In genomic region chr5:123947041-123947761, GRCm38 (mm10) we compare ENCODE assay signal across 7 mouse cellular contexts. TPM values are rescaled to one million over a fixed set of nuclear protein-coding genes. Genes with fewer than 3 reads are reported as not detected.
A peak's percentile ranks its signal among the peaks of the same experiment; 100 is the strongest.
DNase-seq lines count a peak whose midpoint lies in the region; ATAC-seq and TF ChIP-seq lines count a peak whose summit lies in the region.

No protein-coding gene starts in this region.

- H3K4me2 ChIP-seq in kidney, postnatal 0 days (ENCODE audit: low read length): no peak overlapping the region
- no peak overlapping the region for H3K4me2 ChIP-seq in kidney, embryonic 16.5 days (replicated peaks; ENCODE audit: low read depth, low read length)
- H3K4me2 ChIP-seq in intestine, embryonic 16.5 days (ENCODE audit: low read depth, low read length): no peak overlapping the region

- ATAC-seq in kidney, postnatal 0 days (replicated peaks; ENCODE audit: low FRiP score, low read depth): no peak
- no peak for ATAC-seq in kidney, embryonic 16.5 days (ENCODE audit: low FRiP score, low TSS enrichment)
- ATAC-seq in CD4-positive, CD25-positive, alpha-beta regulatory T cell, adult 4 months: peak; percentile 41
- ATAC-seq in intestine, embryonic 16.5 days: 0 out of 2 replicates have a peak, but pooled peaks have one; percentile 13

- DNase-seq in kidney, postnatal 0 days (ENCODE audit: low spot score): peak; percentile 86
- DNase-seq in R1 (ENCODE audit: low read depth, low spot score): peak; percentile 20
- DNase-seq in splenic B cell, adult 2 months (ENCODE audit: low read depth, low spot score): peak; percentile 86
- no peak for DNase-seq in left cerebral cortex, postnatal 36 days (ENCODE audit: low spot score in 2 of 2)

- no peaks in the 10 kb centered on the region for H3K4me1 ChIP-seq in kidney, postnatal 0 days (replicated peaks; ENCODE audit: insufficient read depth, low read length)
- H3K4me1 ChIP-seq in kidney, embryonic 16.5 days (ENCODE audit: insufficient read depth, low read length): no peaks in the 10 kb centered on the region
- 0 out of 2 replicates have a peak, but pooled peaks cover 2% of the 10 kb centered on the region for H3K4me1 ChIP-seq in intestine, embryonic 16.5 days (ENCODE audit: control insufficient read depth, insufficient read depth, low read length)

- TF ChIP-seq CTCF in kidney, postnatal 0 days (IDR thresholded peaks at IDR 0.05; ENCODE audit: low read depth): peak; percentile 94

- H3K9me3 ChIP-seq in kidney, postnatal 0 days (replicated peaks; ENCODE audit: low read length): no peaks in the 10 kb centered on the region
- H3K9me3 ChIP-seq in kidney, embryonic 16.5 days (ENCODE audit: low read length): no peaks in the 10 kb centered on the region
- H3K9me3 ChIP-seq in intestine, embryonic 16.5 days (ENCODE audit: control insufficient read depth, low read length): no peaks in the 10 kb centered on the region

- H3K27me3 ChIP-seq in kidney, postnatal 0 days (ENCODE audit: insufficient read depth, low read length): no peaks in the 10 kb centered on the region
- no peaks in the 10 kb centered on the region for H3K27me3 ChIP-seq in kidney, embryonic 16.5 days (ENCODE audit: insufficient read depth, low read length)
- no peaks in the 10 kb centered on the region for H3K27me3 ChIP-seq in intestine, embryonic 16.5 days (replicated peaks; ENCODE audit: control insufficient read depth, insufficient read depth, low read length)
- no peaks in the 10 kb centered on the region for H3K27me3 ChIP-seq in splenic B cell, adult 2 months (ENCODE audit: control insufficient read depth, insufficient read depth, low read length, poor library complexity, severe bottlenecking)

- 48% methylated on average over 7 of the region's 7 CpGs for WGBS in kidney, postnatal 0 days
- WGBS in kidney, embryonic 16.5 days: 51% methylated on average over 7 of the region's 7 CpGs
- WGBS in intestine, embryonic 16.5 days: 50% methylated on average over 7 of the region's 7 CpGs

- H3K27ac ChIP-seq in kidney, postnatal 0 days: no peak overlapping the region
- H3K27ac ChIP-seq in kidney, embryonic 16.5 days (ENCODE audit: low read length): no peak overlapping the region
- no peak overlapping the region for H3K27ac ChIP-seq in intestine, embryonic 16.5 days (ENCODE audit: low read length)

- intact Hi-C loops in left cerebral cortex, postnatal 36 days (cut with DNase I): loop anchor here (1.0 to 2.0 kb wide), 2 partner anchors 46 to 138 kb away; no protein-coding TSS in a partner anchor

- H3K4me3 ChIP-seq in kidney, postnatal 0 days (replicated peaks; ENCODE audit: low read depth, low read length): no peak overlapping the region
- H3K4me3 ChIP-seq in kidney, embryonic 16.5 days (ENCODE audit: low read length): no peak overlapping the region
- no peak overlapping the region for H3K4me3 ChIP-seq in intestine, embryonic 16.5 days (ENCODE audit: low read length)

- no peak overlapping the region for H3K9ac ChIP-seq in kidney, postnatal 0 days (ENCODE audit: low read depth, low read length)
- H3K9ac ChIP-seq in kidney, embryonic 16.5 days (replicated peaks; ENCODE audit: low read length): no peak overlapping the region
- no peak overlapping the region for H3K9ac ChIP-seq in intestine, embryonic 16.5 days (ENCODE audit: low read depth, low read length)

- H3K36me3 ChIP-seq in kidney, postnatal 0 days (ENCODE audit: insufficient read depth, low read length): no peaks in the 10 kb centered on the region
- no peaks in the 10 kb centered on the region for H3K36me3 ChIP-seq in kidney, embryonic 16.5 days (ENCODE audit: insufficient read depth, low read length)
- H3K36me3 ChIP-seq in intestine, embryonic 16.5 days (ENCODE audit: control insufficient read depth, insufficient read depth, low read length): no peaks in the 10 kb centered on the region
- no peaks in the 10 kb centered on the region; the same call in 1 of the 2 replicates for H3K36me3 ChIP-seq in splenic B cell, adult 2 months (ENCODE audit: control insufficient read depth, insufficient read depth, low read length, poor library complexity, severe bottlenecking)

RNA-seq across cellular contexts. Expression of gene Ccdc62, which starts 16.7 kb away (rescaled TPM):
- polyA plus RNA-seq in kidney, postnatal 0 days (2015; fragmentation: Nextera tagmentation; extraction: Ambion mirVana): 6.4 and 7.1 TPM in 2 replicates
- polyA plus RNA-seq in kidney, embryonic 16.5 days (2015; fragmentation: Nextera tagmentation; extraction: Ambion mirVana): 6.3 and 6.8 TPM in 2 replicates
- polyA plus RNA-seq in CD4-positive, CD25-positive, alpha-beta regulatory T cell, adult 4 months (2017; shearing (Covaris generic)): 10 to 100 TPM in 1 of 2 experiments, 1 to 10 TPM in 1; 9.6 to 16.0 TPM
- 5.1 and 5.2 TPM in 2 replicates for polyA plus RNA-seq in intestine, embryonic 16.5 days (2015; fragmentation: Nextera tagmentation; extraction: Ambion mirVana)
- total RNA-seq in left cerebral cortex, postnatal 36 days (2021): 1 to 10 TPM; 2.0 to 4.2 TPM

RNA-seq across cellular contexts. Expression of gene Gm43518, which starts 20.0 kb away (rescaled TPM):
- polyA plus RNA-seq in kidney, postnatal 0 days (2015; fragmentation: Nextera tagmentation; extraction: Ambion mirVana): 1.0 and 1.6 TPM in 2 replicates
- 3.3 and 4.0 TPM in 2 replicates for polyA plus RNA-seq in kidney, embryonic 16.5 days (2015; fragmentation: Nextera tagmentation; extraction: Ambion mirVana)
- 1 to 10 TPM; 2.7 to 8.0 TPM for polyA plus RNA-seq in CD4-positive, CD25-positive, alpha-beta regulatory T cell, adult 4 months (2017; shearing (Covaris generic))
- polyA plus RNA-seq in intestine, embryonic 16.5 days (2015; fragmentation: Nextera tagmentation; extraction: Ambion mirVana): 1.2 and 2.8 TPM in 2 replicates
- 1 to 10 TPM in 1 of 2 experiments, under 1 TPM in 1; 0.76 to 1.7 TPM for total RNA-seq in left cerebral cortex, postnatal 36 days (2021)

RNA-seq across cellular contexts. Expression of gene Hip1r, which starts 26.2 kb away (rescaled TPM):
- polyA plus RNA-seq in kidney, postnatal 0 days (2015; fragmentation: Nextera tagmentation; extraction: Ambion mirVana): 24.8 and 28.4 TPM in 2 replicates
- polyA plus RNA-seq in kidney, embryonic 16.5 days (2015; fragmentation: Nextera tagmentation; extraction: Ambion mirVana): 23.1 and 25.6 TPM in 2 replicates
- polyA plus RNA-seq in CD4-positive, CD25-positive, alpha-beta regulatory T cell, adult 4 months (2017; shearing (Covaris generic)): 10 to 100 TPM; 11.0 to 12.1 TPM
- polyA plus RNA-seq in intestine, embryonic 16.5 days (2015; fragmentation: Nextera tagmentation; extraction: Ambion mirVana): 33.8 and 34.8 TPM in 2 replicates
- 10 to 100 TPM; 70.3 to 77.3 TPM for total RNA-seq in left cerebral cortex, postnatal 36 days (2021)

RNA-seq across cellular contexts. Expression of gene Denr, which starts 40.2 kb away (rescaled TPM):
- polyA plus RNA-seq in kidney, postnatal 0 days (2015; fragmentation: Nextera tagmentation; extraction: Ambion mirVana): 128 and 133 TPM in 2 replicates
- polyA plus RNA-seq in kidney, embryonic 16.5 days (2015; fragmentation: Nextera tagmentation; extraction: Ambion mirVana): 107 and 124 TPM in 2 replicates
- 10 to 100 TPM; 52.8 to 75.2 TPM for polyA plus RNA-seq in CD4-positive, CD25-positive, alpha-beta regulatory T cell, adult 4 months (2017; shearing (Covaris generic))
- 96.2 and 115 TPM in 2 replicates for polyA plus RNA-seq in intestine, embryonic 16.5 days (2015; fragmentation: Nextera tagmentation; extraction: Ambion mirVana)
- 10 to 100 TPM; 67.7 to 70.2 TPM for total RNA-seq in left cerebral cortex, postnatal 36 days (2021)

Comparison
In these comparisons a context has a peak if more than half of its experiments do, and no peak if none do; other contexts are left out.
1. ATAC-seq: peak in CD4-positive, CD25-positive, alpha-beta regulatory T cell, adult 4 months (single experiment) and intestine, embryonic 16.5 days (single experiment); none in kidney, postnatal 0 days (single experiment) and kidney, embryonic 16.5 days (single experiment).
2. DNase-seq: peak in kidney, postnatal 0 days (single experiment), R1 (single experiment) and splenic B cell, adult 2 months (single experiment); none in left cerebral cortex, postnatal 36 days (0 of 2).